Mouse (Mus musculus): ENCODE results near the gene 4933430I17Rik. TPM values are rescaled to one million over a fixed set of nuclear protein-coding genes. Genes with fewer than 3 reads are reported as not detected.

Gene 4933430I17Rik
- polyA plus RNA-seq, 1 experiment from 2014 or later = 0.79 TPM

DNA sequence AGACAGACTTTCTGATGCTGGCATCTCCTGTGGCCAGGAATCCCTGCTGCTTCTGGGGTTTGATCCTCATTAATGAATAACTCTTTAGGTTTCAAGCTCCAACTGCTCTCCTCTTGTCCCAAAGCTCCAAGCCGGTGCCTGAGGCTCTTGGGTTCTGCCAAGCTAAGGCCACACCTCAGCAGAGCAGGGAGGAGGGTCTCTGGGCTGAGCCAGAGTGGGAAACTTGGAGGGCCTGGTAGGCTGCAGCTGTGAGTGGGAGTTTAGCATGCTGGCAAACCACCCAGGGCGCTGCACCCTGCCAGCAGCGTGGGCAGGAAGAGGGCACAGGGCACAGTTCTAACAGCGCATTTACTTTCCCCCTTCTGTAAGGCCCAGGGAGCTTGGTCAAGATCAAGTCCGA is 16.3 kb upstream of the 4933430I17Rik start:
- H3K27ac ChIP-seq (replicated peaks) = no peak overlapping the region
- H3K4me3 ChIP-seq = no peak overlapping the region
- H3K27me3 ChIP-seq = no peaks in the 10 kb centered on the region
- H3K9me3 ChIP-seq = no peaks in the 10 kb centered on the region
- H3K4me2 ChIP-seq (replicated peaks) = no peak overlapping the region
- WGBS = 94% methylated on average over 5 of the region's 5 CpGs
- H3K9ac ChIP-seq (replicated peaks) = no peak overlapping the region
- H3K4me1 ChIP-seq = no peaks in the 10 kb centered on the region
- H3K36me3 ChIP-seq = peaks cover 56% of the 10 kb centered on the region
- no peak for ATAC-seq (replicated peaks)

DNA sequence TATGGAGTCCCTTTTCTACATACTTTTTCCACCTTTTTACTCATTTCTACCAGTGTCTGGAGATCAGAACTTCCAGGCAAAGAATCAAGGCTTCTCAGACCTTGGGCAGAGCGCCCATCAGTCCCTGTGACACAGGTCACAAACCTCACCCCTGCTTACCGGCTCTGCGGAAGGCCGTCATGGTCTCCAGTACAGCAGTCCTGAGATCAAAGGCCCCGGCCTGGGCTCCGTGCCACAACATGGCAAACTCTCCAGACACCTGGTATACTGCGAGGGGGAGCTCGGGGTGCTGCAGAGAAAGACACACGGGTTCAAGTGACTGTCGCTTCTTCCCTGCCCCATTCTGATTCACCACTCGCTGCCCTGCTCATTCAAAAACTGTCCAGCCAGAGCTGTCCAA is 15.2 kb upstream of the 4933430I17Rik start:
- H3K4me2 ChIP-seq (replicated peaks) = no peak overlapping the region
- no peak for ATAC-seq (replicated peaks)
- H3K36me3 ChIP-seq = peaks cover 56% of the 10 kb centered on the region
- H3K27ac ChIP-seq (replicated peaks) = no peak overlapping the region
- no peaks in the 10 kb centered on the region for H3K9me3 ChIP-seq
- no peak overlapping the region for H3K4me3 ChIP-seq
- H3K9ac ChIP-seq (replicated peaks) = no peak overlapping the region
- no peaks in the 10 kb centered on the region for H3K4me1 ChIP-seq
- H3K27me3 ChIP-seq = no peaks in the 10 kb centered on the region
- WGBS = 87% methylated on average over 11 of the region's 11 CpGs

DNA sequence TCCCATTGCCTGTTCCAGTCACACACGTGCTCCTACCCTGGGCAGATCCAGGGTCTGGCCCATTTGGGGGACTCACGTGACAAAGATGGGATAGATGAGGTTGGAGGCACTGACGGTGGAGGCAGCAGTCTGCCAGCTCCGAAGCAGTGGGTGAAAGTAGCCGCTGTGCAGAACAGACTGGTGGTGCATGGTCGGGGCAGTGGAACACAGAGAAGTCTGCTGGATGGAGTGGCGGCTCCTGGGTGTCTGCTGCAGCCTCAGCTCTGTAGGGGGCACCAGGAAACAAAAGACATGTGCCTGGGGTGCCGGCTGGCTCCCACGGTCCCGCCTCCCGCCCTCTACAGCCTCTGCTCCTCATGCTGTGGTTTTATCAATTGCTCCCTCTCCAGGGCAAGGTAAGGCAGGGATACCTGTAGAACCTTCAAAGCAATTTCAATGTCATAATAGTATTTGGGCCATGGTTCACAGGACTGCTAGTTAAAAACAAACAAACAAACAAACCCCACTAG is 11.1 kb upstream of the 4933430I17Rik start:
- Histone ChIP-seq H3K4me3 (no peak overlapping the region), H3K36me3 (peaks cover 41% of the 10 kb centered on the region), H3K27me3 (no peaks in the 10 kb centered on the region), H3K9me3 (no peaks in the 10 kb centered on the region), H3K4me2 (replicated peaks) (no peak overlapping the region), H3K4me1 (peaks cover 9% of the 10 kb centered on the region), H3K9ac (replicated peaks) (no peak overlapping the region), H3K27ac (replicated peaks) (no peak overlapping the region)
- WGBS = 55% methylated on average over 11 of the region's 11 CpGs
- no peak for ATAC-seq (replicated peaks)

DNA sequence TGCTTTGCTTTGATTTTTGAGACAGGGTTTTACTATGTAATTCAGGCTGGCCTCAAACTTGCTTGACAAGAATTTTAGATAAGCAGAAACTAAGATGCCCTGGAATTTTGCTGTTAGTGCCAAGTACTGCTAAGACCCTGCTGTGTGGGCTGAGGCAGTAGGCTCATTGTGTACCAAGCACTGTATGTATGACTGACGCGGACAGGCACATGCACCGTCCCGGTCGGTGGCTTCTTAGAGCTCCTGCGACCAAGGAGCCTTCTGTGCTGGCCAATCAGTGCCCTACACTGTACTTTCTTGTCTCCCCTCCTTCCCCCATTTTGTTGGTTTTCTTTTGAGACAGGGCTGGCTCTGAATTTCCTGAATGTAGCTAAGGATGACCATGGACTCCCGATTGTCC is 10.2 kb upstream of the 4933430I17Rik start:
- Histone ChIP-seq H3K27ac (replicated peaks) (no peak overlapping the region), H3K4me3 (no peak overlapping the region), H3K27me3 (no peaks in the 10 kb centered on the region), H3K4me2 (replicated peaks) (no peak overlapping the region), H3K9me3 (no peaks in the 10 kb centered on the region), H3K36me3 (peaks cover 31% of the 10 kb centered on the region), H3K9ac (replicated peaks) (no peak overlapping the region), H3K4me1 (peaks cover 12% of the 10 kb centered on the region)
- 88% methylated on average over 7 of the region's 7 CpGs for WGBS
- no peak for ATAC-seq (replicated peaks)

DNA sequence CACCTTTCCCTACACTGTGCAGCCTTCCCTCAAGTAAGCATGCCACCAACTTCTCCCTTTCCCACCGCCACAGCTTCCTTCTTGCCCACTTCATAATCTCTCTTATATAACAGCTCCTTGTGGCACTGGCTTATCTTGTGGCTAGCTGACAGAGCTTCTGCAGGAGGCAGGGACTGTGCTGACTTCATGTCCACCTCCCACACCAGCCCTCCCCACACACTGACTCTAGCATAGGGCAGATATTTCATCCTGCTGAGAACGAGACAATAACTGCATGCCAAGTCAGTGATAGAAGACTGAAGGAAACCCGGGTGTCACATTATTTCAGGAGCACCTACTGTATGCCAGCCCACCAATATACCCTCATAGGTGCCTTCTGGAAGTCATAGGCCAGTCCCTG is 9.7 kb upstream of the 4933430I17Rik start:
- 91% methylated on average over 3 of the region's 3 CpGs for WGBS
- ATAC-seq (replicated peaks) = no peak
- H3K9me3 ChIP-seq = no peaks in the 10 kb centered on the region
- no peak overlapping the region for H3K9ac ChIP-seq (replicated peaks)
- no peak overlapping the region for H3K4me3 ChIP-seq
- peaks cover 26% of the 10 kb centered on the region for H3K36me3 ChIP-seq
- H3K27ac ChIP-seq (replicated peaks) = no peak overlapping the region
- H3K4me2 ChIP-seq (replicated peaks) = no peak overlapping the region
- H3K27me3 ChIP-seq = no peaks in the 10 kb centered on the region
- peaks cover 17% of the 10 kb centered on the region for H3K4me1 ChIP-seq

DNA sequence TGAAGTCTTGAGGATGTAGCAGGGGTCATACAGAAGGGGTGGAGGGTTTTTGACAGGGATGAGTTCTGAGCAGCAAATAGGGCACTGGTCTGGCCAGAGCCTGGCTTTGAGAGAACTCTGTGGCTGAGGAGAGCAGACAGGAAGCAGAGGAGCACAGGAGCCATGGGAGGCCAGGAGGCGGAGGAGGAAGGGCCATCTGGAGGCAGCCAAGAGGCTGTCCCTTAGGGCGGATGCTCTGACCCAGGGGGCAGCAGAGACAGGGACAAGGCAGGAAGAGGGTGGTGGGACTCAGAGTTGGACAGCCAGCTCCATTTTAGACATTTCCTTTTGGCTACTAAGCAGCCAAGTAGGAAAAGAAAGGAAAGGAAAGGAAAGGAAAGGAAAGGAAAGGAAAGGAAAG is 9.1 kb upstream of the 4933430I17Rik start:
- ATAC-seq (replicated peaks) = no peak
- peaks cover 18% of the 10 kb centered on the region for H3K4me1 ChIP-seq

DNA sequence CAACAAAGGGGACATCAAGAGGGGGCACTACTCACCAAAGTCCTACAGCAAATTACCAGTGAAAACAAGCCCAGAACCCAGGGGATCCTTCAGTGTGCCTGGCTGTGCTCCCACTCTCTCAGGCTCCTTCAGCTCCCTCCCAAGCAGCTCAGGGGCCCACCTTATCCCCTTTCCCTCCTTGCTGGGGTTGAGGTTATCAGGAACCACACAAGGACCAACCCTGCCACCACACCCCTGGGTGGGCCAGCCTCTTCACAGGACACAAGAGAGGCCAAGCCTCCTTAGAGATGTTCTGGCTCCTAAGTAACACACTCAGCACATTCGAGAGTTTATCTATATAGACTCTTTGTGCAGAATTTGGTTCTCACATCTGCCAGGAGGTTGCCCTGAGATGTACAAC is 8.6 kb upstream of the 4933430I17Rik start:
- no peak overlapping the region for H3K9ac ChIP-seq (replicated peaks)
- no peak for ATAC-seq (replicated peaks)
- no peak overlapping the region for H3K4me2 ChIP-seq (replicated peaks)
- H3K4me1 ChIP-seq = peaks cover 18% of the 10 kb centered on the region
- no peaks in the 10 kb centered on the region for H3K27me3 ChIP-seq
- 88% methylated on average over 1 of the region's 1 CpGs for WGBS
- H3K36me3 ChIP-seq = peaks cover 17% of the 10 kb centered on the region
- no peak overlapping the region for H3K27ac ChIP-seq (replicated peaks)
- H3K4me3 ChIP-seq = no peak overlapping the region
- H3K9me3 ChIP-seq = no peaks in the 10 kb centered on the region

More for the DNA sequence above, 9.1 kb upstream of the 4933430I17Rik start:
- no peak overlapping the region for H3K4me2 ChIP-seq (replicated peaks)
- peaks cover 20% of the 10 kb centered on the region for H3K36me3 ChIP-seq
- 51% methylated on average over 2 of the region's 2 CpGs for WGBS
- H3K27ac ChIP-seq (replicated peaks) = no peak overlapping the region
- no peak overlapping the region for H3K4me3 ChIP-seq
- H3K9me3 ChIP-seq = no peaks in the 10 kb centered on the region
- no peak overlapping the region for H3K9ac ChIP-seq (replicated peaks)
- H3K27me3 ChIP-seq = no peaks in the 10 kb centered on the region

DNA sequence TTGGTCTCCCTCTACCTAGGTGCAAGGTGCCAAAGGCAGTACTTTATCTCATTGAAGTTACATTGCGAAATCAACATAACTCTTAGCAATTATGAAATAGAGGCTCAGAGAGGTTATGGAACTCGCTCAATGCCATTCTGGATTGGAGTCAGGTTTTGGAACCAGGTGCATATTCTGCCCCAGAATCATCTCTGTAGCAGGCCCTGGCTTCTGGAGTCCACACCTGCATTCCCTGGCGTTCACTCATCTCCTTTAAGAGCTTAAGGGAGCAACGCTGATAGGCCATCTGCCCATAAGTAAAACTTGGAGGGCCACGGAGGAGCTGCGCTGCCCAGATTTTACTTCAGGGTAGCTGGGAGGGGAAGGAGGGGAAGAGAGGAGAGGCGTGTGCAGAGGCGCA is 8.1 kb upstream of the 4933430I17Rik start:
- no peak overlapping the region for H3K4me2 ChIP-seq (replicated peaks)
- 91% methylated on average over 8 of the region's 8 CpGs for WGBS
- H3K9me3 ChIP-seq = no peaks in the 10 kb centered on the region
- H3K27me3 ChIP-seq = no peaks in the 10 kb centered on the region
- no peak overlapping the region for H3K4me3 ChIP-seq
- peaks cover 12% of the 10 kb centered on the region for H3K36me3 ChIP-seq
- no peak overlapping the region for H3K9ac ChIP-seq (replicated peaks)
- H3K4me1 ChIP-seq = peaks cover 18% of the 10 kb centered on the region
- no peak for ATAC-seq (replicated peaks)
- H3K27ac ChIP-seq (replicated peaks) = no peak overlapping the region

DNA sequence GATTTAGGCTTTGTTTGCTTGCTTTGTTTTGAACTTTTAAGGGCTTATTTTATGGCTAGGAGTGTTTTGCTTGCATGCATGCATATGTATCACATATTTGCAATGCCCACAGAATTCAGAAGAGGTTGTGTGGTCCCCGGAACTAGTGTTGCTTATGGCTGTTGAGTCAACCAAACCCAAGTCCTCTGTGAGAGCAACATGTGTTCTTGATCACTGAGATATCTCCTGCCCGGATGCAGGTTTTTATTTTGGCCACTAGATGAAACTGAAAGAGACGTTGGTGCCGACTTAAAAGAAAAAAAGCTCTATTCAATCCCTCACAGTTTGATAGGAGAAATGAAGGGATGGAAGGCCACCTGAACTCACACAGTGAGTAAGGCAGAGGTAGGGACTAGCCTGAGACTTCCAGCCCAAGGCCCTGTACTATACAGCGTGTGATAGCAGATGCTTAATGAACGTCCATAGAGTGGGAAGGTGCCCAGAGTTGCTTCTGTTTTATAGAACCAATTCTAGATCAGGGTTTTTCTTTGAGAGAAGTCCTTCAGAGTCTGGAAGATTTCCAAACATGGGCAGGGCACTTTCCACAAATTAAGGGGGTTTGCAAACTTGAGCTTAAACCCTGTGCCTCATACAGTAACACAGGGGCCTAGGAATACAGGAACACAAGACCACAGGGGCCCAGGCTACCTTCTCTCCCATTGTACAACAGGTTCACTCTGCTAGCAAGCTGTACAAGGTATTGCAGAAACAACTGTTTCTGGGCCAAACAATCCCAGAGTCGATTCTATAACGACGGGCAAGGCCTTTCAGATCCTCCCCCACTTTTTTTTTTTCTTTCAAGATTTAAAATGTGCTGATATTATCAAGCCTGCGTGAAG is 7.4 kb upstream of the 4933430I17Rik start:
- WGBS = 83% methylated on average over 10 of the region's 10 CpGs
- no peak overlapping the region for H3K9ac ChIP-seq (replicated peaks)
- no peak for ATAC-seq (replicated peaks)

DNA sequence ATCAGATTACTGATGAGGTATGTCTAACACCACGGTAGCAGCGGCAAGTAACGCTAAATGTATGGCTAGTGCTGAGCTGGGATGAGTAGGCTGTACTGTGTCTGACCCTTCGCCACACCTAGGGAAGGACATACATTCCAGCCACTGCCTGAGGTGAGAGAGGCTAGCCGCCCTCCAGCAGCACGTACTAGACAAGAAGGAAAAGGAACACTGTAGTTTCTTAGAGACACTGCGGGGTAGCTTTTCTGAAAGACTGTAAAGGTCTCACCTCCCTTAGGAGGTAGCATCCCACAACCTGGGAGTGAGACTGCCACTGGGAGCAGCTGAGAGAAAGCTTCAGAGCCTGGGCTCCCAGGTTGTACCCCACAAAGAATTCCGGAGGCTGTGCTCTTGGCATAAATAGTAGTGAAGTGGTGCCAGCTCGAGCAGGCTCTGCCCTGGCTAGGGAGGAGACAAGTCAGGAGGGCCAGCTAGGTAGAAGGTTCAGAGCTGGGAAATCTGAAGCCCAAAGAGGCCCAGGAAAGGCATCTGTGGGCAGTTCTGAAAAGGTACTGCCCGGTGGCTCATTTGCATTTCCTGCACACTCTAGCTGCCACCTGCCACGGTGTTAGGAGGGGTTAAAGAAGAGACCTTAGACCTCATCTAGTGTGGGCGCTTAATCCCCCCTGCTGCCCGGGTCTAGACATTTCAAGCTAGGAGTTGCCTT is 6.6 kb upstream of the 4933430I17Rik start:
- H3K36me3 ChIP-seq = peaks cover 3% of the 10 kb centered on the region
- 47% methylated on average over 13 of the region's 13 CpGs for WGBS
- H3K27ac ChIP-seq (replicated peaks) = no peak overlapping the region
- no peaks in the 10 kb centered on the region for H3K27me3 ChIP-seq
- H3K4me1 ChIP-seq = peaks cover 21% of the 10 kb centered on the region
- H3K9me3 ChIP-seq = no peaks in the 10 kb centered on the region
- peak overlapping the region; percentile 90 for H3K4me3 ChIP-seq
- peak overlapping the region; percentile 23 for H3K9ac ChIP-seq (replicated peaks)
- peak overlapping the region; percentile 68 for H3K4me2 ChIP-seq (replicated peaks)
- ATAC-seq (replicated peaks) = 0 out of 2 replicates have a peak, but pooled peaks have one; percentile 11

More for the DNA sequence above, 7.4 kb upstream of the 4933430I17Rik start:
- Histone ChIP-seq H3K27me3 (no peaks in the 10 kb centered on the region), H3K4me2 (replicated peaks) (0 out of 2 replicates have a peak overlapping the region, but pooled peaks have one; percentile 68), H3K36me3 (peaks cover 7% of the 10 kb centered on the region), H3K27ac (replicated peaks) (no peak overlapping the region), H3K9me3 (no peaks in the 10 kb centered on the region), H3K4me1 (peaks cover 18% of the 10 kb centered on the region), H3K4me3 (no peak overlapping the region)

DNA sequence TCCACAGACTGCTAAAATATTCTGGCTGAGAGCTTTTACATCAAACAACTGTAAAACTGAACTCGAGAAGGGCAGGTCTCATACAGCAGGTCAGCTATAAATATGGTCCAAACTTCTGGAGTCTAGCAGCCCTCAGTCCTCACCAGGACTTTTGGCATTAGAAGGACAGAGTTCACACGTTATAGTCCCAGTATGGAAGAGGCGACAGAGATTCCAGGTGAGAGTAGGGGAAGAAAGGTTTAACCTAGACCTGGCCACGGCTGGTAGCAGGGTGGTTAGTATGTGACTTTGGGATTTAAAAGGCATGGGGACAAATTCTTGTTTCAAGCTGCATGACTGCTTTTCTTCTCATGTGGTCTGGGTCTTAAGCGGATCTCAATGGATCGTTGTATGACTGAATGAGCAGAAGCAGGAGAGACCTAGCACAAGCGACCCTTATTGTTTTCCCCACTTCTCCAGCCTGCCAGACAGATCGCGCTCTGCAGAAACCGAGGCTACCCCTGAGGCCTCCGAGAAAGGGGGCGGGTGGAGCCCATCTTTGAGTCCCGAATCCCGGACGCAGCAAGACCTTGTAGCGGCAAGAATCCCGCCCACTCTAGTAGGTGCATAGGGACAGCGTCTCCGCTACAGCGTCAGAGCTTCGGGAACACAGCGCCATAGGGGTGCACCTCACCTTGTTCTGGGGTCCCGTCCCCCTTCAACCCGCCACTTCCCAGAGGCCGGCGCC is 5.9 kb upstream of the 4933430I17Rik start:
- H3K4me2 ChIP-seq (replicated peaks) = peak overlapping the region; percentile 68
- H3K27me3 ChIP-seq = no peaks in the 10 kb centered on the region
- H3K27ac ChIP-seq (replicated peaks) = peak overlapping the region; percentile 77
- H3K9me3 ChIP-seq = no peaks in the 10 kb centered on the region
- H3K36me3 ChIP-seq = peaks cover 4% of the 10 kb centered on the region
- H3K4me1 ChIP-seq = peaks cover 28% of the 10 kb centered on the region
- peak overlapping the region; percentile 90 for H3K4me3 ChIP-seq
- H3K9ac ChIP-seq (replicated peaks) = peak overlapping the region; percentile 71
- 1% methylated on average over 26 of the region's 26 CpGs for WGBS
- ATAC-seq (replicated peaks) = peak; percentile 87

DNA sequence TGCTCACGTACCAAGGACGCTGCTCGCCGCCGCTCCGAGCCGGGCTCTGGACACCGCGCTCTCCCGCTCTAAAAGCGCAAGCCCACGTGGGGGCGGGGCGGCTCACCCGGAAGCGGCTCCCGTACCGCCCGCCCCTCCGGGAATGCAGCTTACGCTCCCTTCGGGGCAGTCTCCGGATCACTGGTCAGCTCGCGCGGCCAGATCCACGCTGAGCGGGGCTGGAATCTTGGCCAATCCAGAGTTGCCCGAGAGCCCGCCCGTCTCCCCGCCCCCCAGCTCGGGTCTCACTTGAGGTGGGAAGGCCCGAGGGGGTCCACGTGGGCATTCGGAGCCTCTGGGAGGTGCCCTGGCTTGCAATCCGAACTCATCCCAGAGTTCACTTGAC is 5.3 kb upstream of the 4933430I17Rik start, which contains the start of gene Alad:
Gene Alad, minus strand, starts transcription at position 70 of the 385 bp plus-strand sequence.
- ATAC-seq (replicated peaks) = peak; percentile 89
- Histone ChIP-seq H3K36me3 (peaks cover 4% of the 10 kb centered on the region), H3K4me1 (peaks cover 31% of the 10 kb centered on the region), H3K9me3 (no peaks in the 10 kb centered on the region), H3K27ac (replicated peaks) (peak within 1 kb of the TSS; percentile 77), H3K4me3 (peak within 1 kb of the TSS; percentile 90), H3K4me2 (replicated peaks) (peak within 1 kb of the TSS; percentile 68), H3K9ac (replicated peaks) (peak within 1 kb of the TSS; percentile 71), H3K27me3 (no peaks in the 10 kb centered on the region)
- WGBS = under 1% methylated on average over 37 of the region's 37 CpGs
